Mouse (Mus musculus) stomach, postnatal 0 days (tissue): ENCODE measurements around the gene Dusp28. TPM values are rescaled to one million over a fixed set of nuclear protein-coding genes. Genes with fewer than 3 reads are reported as not detected.
A peak's percentile ranks its signal among the peaks of the same experiment; 100 is the strongest.

Experiments
- ATAC-seq: fragments of 200-750 bp; cut with Nextera tagmentation; 2 replicates; pipeline ENCODE4 v1.8.0; 2017; ENCODE audit not compliant: low FRiP score, low TSS enrichment
- DNase-seq: peaks from one replicate; pipeline ENCODE4 v3.0.0-alpha.2; 2016; ENCODE audit warnings: low spot score
- H3K27ac ChIP-seq: fragments of 300-500 bp; sonication (generic); replicated peaks from 2 replicates; pipeline ENCODE4 v1.5.1; 2014; ENCODE audit warnings: mild to moderate bottlenecking, control low read depth
- H3K27me3 ChIP-seq: fragments of 300-500 bp; sonication (generic); 2 replicates; pipeline ENCODE4 v1.6.1; 2014; ENCODE audit warnings: low read length; ENCODE audit not compliant: control insufficient read depth, insufficient read depth
- H3K36me3 ChIP-seq: fragments of 300-500 bp; sonication (generic); 2 replicates; pipeline ENCODE4 v1.6.1; 2014; ENCODE audit warnings: low read length, mixed read lengths; ENCODE audit not compliant: control insufficient read depth, insufficient read depth
- H3K4me1 ChIP-seq: fragments of 300-500 bp; sonication (generic); replicated peaks from 2 replicates; pipeline ENCODE4 v1.6.1; 2014; ENCODE audit warnings: antibody characterized with exemption; ENCODE audit not compliant: control insufficient read depth, insufficient read depth
- H3K4me2 ChIP-seq: fragments of 300-500 bp; sonication (generic); replicated peaks from 2 replicates; pipeline ENCODE4 v1.6.1; 2014; ENCODE audit warnings: low read depth, mild to moderate bottlenecking, control low read depth, moderate library complexity
- H3K4me3 ChIP-seq: fragments of 300-500 bp; sonication (generic); 2 replicates; pipeline ENCODE4 v1.5.1; 2014; ENCODE audit warnings: low read depth, low read length, control low read depth
- H3K9ac ChIP-seq: fragments of 300-500 bp; sonication (generic); 2 replicates; pipeline ENCODE4 v1.6.1; 2014; ENCODE audit warnings: mild to moderate bottlenecking, low read length, control low read depth, mixed read lengths
- H3K9me3 ChIP-seq: fragments of 300-500 bp; sonication (generic); 2 replicates; pipeline ENCODE4 v1.6.1; 2016; ENCODE audit warnings: low read length; ENCODE audit not compliant: control insufficient read depth
- CTCF ChIP-seq: IDR thresholded peaks from 2 replicates; pipeline ENCODE4 v1.5.1; 2016; ENCODE audit warnings: antibody characterized with exemption, low read depth, mild to moderate bottlenecking, moderate library complexity
- EP300 ChIP-seq: optimal IDR thresholded peaks from 2 replicates; pipeline ENCODE3; 2016; ENCODE audit warnings: antibody characterized with exemption
- WGBS: fragments of 180-500 bp; shearing (Covaris S2); extraction: QIAGEN DNeasy Blood & Tissue Kit; methylation state at CpG from one replicate; pipeline ENCODE4 v1.1.7; 2014; 5-methylcytosine and 5-hydroxymethylcytosine counted together
- polyA plus RNA-seq: library from polyadenylated mRNA; unstranded; fragments of >200 nt; fragmentation: Nextera tagmentation; extraction: Ambion mirVana; gene quantifications from 2 replicates; pipeline ENCODE4 v1.2.1, GENCODE M21; 2015

Gene Dusp28
- polyA plus RNA-seq, 1 experiment from 2014 or later: 16.0 TPM

GRCm38 (mm10) chr1:92939746-92940145 is 33.0 kb downstream of the Dusp28 start:
- Histone ChIP-seq H3K36me3 (peaks cover 28% of the 10 kb centered on the region), H3K9me3 (no peaks in the 10 kb centered on the region), H3K27me3 (no peaks in the 10 kb centered on the region), H3K9ac (no peak overlapping the region), H3K4me3 (no peak overlapping the region), H3K4me2 (no peak overlapping the region), H3K27ac (no peak overlapping the region), H3K4me1 (peaks cover 2% of the 10 kb centered on the region; the same call in 1 of the 2 replicates)
- 95% methylated on average over 4 of the region's 4 CpGs for WGBS
- TF ChIP-seq EP300 (no peak), CTCF (no peak)
- ATAC-seq (no peak), DNase-seq (no peak)

GRCm38 (mm10) chr1:92943219-92943989 is 36.6 kb downstream of the Dusp28 start:
- ATAC-seq: peak; percentile 73
- no peaks in the 10 kb centered on the region for H3K4me1 ChIP-seq
- H3K4me2 ChIP-seq: no peak overlapping the region
- DNase-seq: peak; percentile 53
- H3K9ac ChIP-seq: no peak overlapping the region
- H3K4me3 ChIP-seq: no peak overlapping the region
- no peak overlapping the region for H3K27ac ChIP-seq
- WGBS: 89% methylated on average over 19 of the region's 19 CpGs
- no peaks in the 10 kb centered on the region for H3K27me3 ChIP-seq
- H3K36me3 ChIP-seq: peaks cover 44% of the 10 kb centered on the region
- H3K9me3 ChIP-seq: no peaks in the 10 kb centered on the region
- TF ChIP-seq EP300 (no peak), CTCF (no peak)

GRCm38 (mm10) chr1:92947966-92948365 is 41.2 kb downstream of the Dusp28 start:
- DNase-seq (no peak), ATAC-seq (no peak)
- 99% methylated on average over 3 of the region's 3 CpGs for WGBS
- no peak overlapping the region for H3K4me2 ChIP-seq
- no peaks in the 10 kb centered on the region for H3K9me3 ChIP-seq
- H3K36me3 ChIP-seq: peaks cover 27% of the 10 kb centered on the region
- H3K4me1 ChIP-seq: no peaks in the 10 kb centered on the region
- no peak overlapping the region for H3K27ac ChIP-seq
- H3K27me3 ChIP-seq: no peaks in the 10 kb centered on the region
- H3K4me3 ChIP-seq: no peak overlapping the region
- no peak overlapping the region for H3K9ac ChIP-seq
- no peak for TF ChIP-seq CTCF
- TF ChIP-seq EP300: no peak

GRCm38 (mm10) chr1:92949426-92949825 is 42.6 kb downstream of the Dusp28 start:
- peak overlapping the region; percentile 34; the same call in 1 of the 2 replicates for H3K4me2 ChIP-seq
- H3K9ac ChIP-seq: no peak overlapping the region
- DNase-seq (peak; percentile 62), ATAC-seq (no peak)
- no peak overlapping the region for H3K4me3 ChIP-seq
- peak; percentile 73 for TF ChIP-seq CTCF
- no peak for TF ChIP-seq EP300
- H3K27me3 ChIP-seq: no peaks in the 10 kb centered on the region
- no peaks in the 10 kb centered on the region for H3K4me1 ChIP-seq
- peak overlapping the region; percentile 61 for H3K27ac ChIP-seq
- WGBS: 55% methylated on average over 6 of the region's 6 CpGs
- H3K9me3 ChIP-seq: no peaks in the 10 kb centered on the region
- peaks cover 20% of the 10 kb centered on the region for H3K36me3 ChIP-seq

GRCm38 (mm10) chr1:92950607-92951006 is 43.8 kb downstream of the Dusp28 start, which contains the start of gene Gpr35:
Gpr35 (plus strand) TSS chr1:92950865.
- ATAC-seq (peak; percentile 81), DNase-seq (peak; percentile 79)
- peak within 1 kb of the TSS; percentile 61 for H3K27ac ChIP-seq
- TF ChIP-seq CTCF: no peak
- no peak for TF ChIP-seq EP300
- no peaks in the 10 kb centered on the region for H3K9me3 ChIP-seq
- peak within 1 kb of the TSS; percentile 45 for H3K4me2 ChIP-seq
- peak within 1 kb of the TSS; percentile 23 for H3K9ac ChIP-seq
- H3K4me1 ChIP-seq: no peaks in the 10 kb centered on the region
- peaks cover 10% of the 10 kb centered on the region for H3K36me3 ChIP-seq
- 52% methylated on average over 5 of the region's 5 CpGs for WGBS
- no peaks in the 10 kb centered on the region for H3K27me3 ChIP-seq
- peak within 1 kb of the TSS; percentile 2; the same call in 1 of the 2 replicates for H3K4me3 ChIP-seq

- H3K4me3 ChIP-seq: no peak overlapping the region
- 61% methylated on average over 2 of the region's 2 CpGs for WGBS
- DNase-seq: no peak
- H3K9ac ChIP-seq: no peak overlapping the region
- H3K36me3 ChIP-seq: no peaks in the 10 kb centered on the region
- no peaks in the 10 kb centered on the region for H3K4me1 ChIP-seq
- no peak overlapping the region for H3K4me2 ChIP-seq
- TF ChIP-seq EP300 (no peak), CTCF (no peak)
- no peak for ATAC-seq
- no peaks in the 10 kb centered on the region for H3K9me3 ChIP-seq
- H3K27me3 ChIP-seq: no peaks in the 10 kb centered on the region
- no peak overlapping the region for H3K27ac ChIP-seq
Observed at GRCm38 (mm10) chr1:92953641-92954040, 46.9 kb downstream of the Dusp28 start.
